Mouse (Mus musculus) hindbrain, embryonic 14.5 days (tissue): ENCODE data around the gene Cab39. TPM values are rescaled to one million over a fixed set of nuclear protein-coding genes. Genes with fewer than 3 reads are reported as not detected.
"Not testable (repeated sequence)": the region's sequence is repeated elsewhere in the genome, so short reads cannot be mapped to it uniquely, and the experiment has no call there.

Experiments
- ATAC-seq: fragments of 200-750 bp; cut with Nextera tagmentation; 2 replicates; pipeline ENCODE4 v1.8.0; 2017; ENCODE audit warnings: moderate number of reproducible peaks, mild to moderate bottlenecking, moderate TSS enrichment, moderate library complexity; ENCODE audit not compliant: low FRiP score
- DNase-seq: peaks from one replicate; pipeline ENCODE4 v3.0.0-alpha.2; 2015; ENCODE audit warnings: low spot score
- H3K27ac ChIP-seq: fragments of 300-500 bp; sonication (generic); 2 replicates; pipeline ENCODE4 v1.5.1; 2014; ENCODE audit warnings: mild to moderate bottlenecking, moderate library complexity
- H3K27me3 ChIP-seq: fragments of 300-500 bp; sonication (generic); 2 replicates; pipeline ENCODE4 v1.6.1; 2014; ENCODE audit warnings: mild to moderate bottlenecking, low read length, mixed read lengths; ENCODE audit not compliant: control insufficient read depth, insufficient read depth
- H3K36me3 ChIP-seq: fragments of 300-500 bp; sonication (generic); replicated peaks from 2 replicates; pipeline ENCODE4 v1.6.1; 2014; ENCODE audit not compliant: control insufficient read depth, insufficient read depth
- H3K4me1 ChIP-seq: fragments of 300-500 bp; sonication (generic); replicated peaks from 2 replicates; pipeline ENCODE4 v1.6.1; 2014; ENCODE audit warnings: antibody characterized with exemption, low read length, mixed read lengths; ENCODE audit not compliant: control insufficient read depth, insufficient read depth
- H3K4me2 ChIP-seq: fragments of 300-500 bp; sonication (generic); replicated peaks from 2 replicates; pipeline ENCODE4 v1.6.1; 2014; ENCODE audit warnings: mild to moderate bottlenecking, moderate library complexity
- H3K4me3 ChIP-seq: fragments of 300-500 bp; sonication (generic); replicated peaks from 2 replicates; pipeline ENCODE4 v1.5.1; 2014; ENCODE audit warnings: mild to moderate bottlenecking, low read length
- H3K9ac ChIP-seq: fragments of 300-500 bp; sonication (generic); 2 replicates; pipeline ENCODE4 v1.6.1; 2014
- H3K9me3 ChIP-seq: fragments of 300-500 bp; sonication (generic); 2 replicates; pipeline ENCODE4 v1.6.1; 2016; ENCODE audit warnings: low read length; ENCODE audit not compliant: control insufficient read depth
- WGBS: fragments of 180-500 bp; shearing (Covaris S2); extraction: QIAGEN DNeasy Blood & Tissue Kit; methylation state at CpG from one replicate; pipeline ENCODE4 v1.1.7; 2014; 5-methylcytosine and 5-hydroxymethylcytosine counted together
- polyA plus RNA-seq: library from polyadenylated mRNA; unstranded; fragments of >200 nt; fragmentation: Nextera tagmentation; extraction: Ambion mirVana; gene quantifications from 2 replicates; pipeline ENCODE4 v1.2.1, GENCODE M21; 2014

Gene Cab39
- polyA plus RNA-seq, 1 experiment from 2014 or later = 77.8 TPM

- Histone ChIP-seq H3K4me3 (no peak overlapping the region), H3K27me3 (no peaks in the 10 kb centered on the region), H3K9me3 (no peaks in the 10 kb centered on the region), H3K4me2 (no peak overlapping the region), H3K36me3 (no peaks in the 10 kb centered on the region), H3K9ac (no peak overlapping the region), H3K4me1 (0 out of 2 replicates have a peak, but pooled peaks cover 6% of the 10 kb centered on the region), H3K27ac (no peak overlapping the region)
- WGBS = 93% methylated on average over 8 of the region's 8 CpGs
- ATAC-seq (no peak), DNase-seq (no peak)
Observed at GRCm38 (mm10) chr1:85804551-85804950, 11.3 kb downstream of the Cab39 start.

DNA sequence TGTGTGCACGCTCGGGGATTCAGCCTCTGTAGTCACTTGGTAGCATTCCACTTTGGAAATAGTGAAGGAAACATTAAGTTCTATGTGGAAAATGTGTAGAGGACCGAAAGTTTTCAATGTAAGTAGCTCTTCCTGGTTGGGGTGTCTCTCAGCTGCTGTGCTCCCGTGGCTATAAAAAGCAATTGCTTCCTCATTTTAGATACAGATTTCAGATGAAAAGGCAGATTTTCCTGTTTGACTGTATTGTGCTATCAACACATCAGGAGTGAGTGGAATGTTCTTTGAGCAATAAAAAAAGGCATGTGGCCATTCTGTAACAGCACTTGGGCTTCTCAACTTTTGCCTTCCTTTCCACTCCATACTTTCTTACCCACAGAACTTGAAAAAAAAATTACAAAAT, 16.0 kb downstream of the Cab39 start:
- Histone ChIP-seq H3K9me3 (no peaks in the 10 kb centered on the region), H3K4me1 (peaks cover 3% of the 10 kb centered on the region; the same call in 1 of the 2 replicates), H3K36me3 (no peaks in the 10 kb centered on the region), H3K9ac (no peak overlapping the region), H3K27me3 (no peaks in the 10 kb centered on the region), H3K4me3 (no peak overlapping the region), H3K27ac (no peak overlapping the region), H3K4me2 (no peak overlapping the region)
- ATAC-seq (no peak), DNase-seq (no peak)
- WGBS = 74% methylated on average over 4 of the region's 4 CpGs

DNA sequence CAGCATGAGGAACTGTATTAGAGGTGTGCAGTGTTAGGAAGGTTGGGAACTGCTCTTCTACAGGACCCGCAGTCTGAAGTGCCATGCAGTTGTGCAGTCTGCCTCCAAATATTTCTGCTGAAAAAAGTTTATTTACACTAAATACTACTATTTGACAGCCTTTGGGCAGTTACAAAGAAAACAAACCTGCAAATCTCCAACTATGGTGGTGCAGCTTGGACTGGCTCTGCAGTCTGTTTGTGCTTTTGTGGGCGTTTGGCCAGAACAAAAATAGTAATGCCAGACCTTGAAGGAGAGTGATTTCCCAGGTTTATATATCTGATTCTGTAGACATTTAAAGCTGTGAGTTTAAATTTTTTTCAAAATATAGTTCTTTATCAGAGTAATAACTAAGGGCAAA, 17.1 kb downstream of the Cab39 start:
- no peak overlapping the region for H3K4me2 ChIP-seq
- H3K9me3 ChIP-seq = no peaks in the 10 kb centered on the region
- H3K36me3 ChIP-seq = no peaks in the 10 kb centered on the region
- H3K4me1 ChIP-seq = peaks cover 3% of the 10 kb centered on the region; the same call in 1 of the 2 replicates
- DNase-seq = no peak
- H3K9ac ChIP-seq = no peak overlapping the region
- no peak overlapping the region for H3K27ac ChIP-seq
- no peaks in the 10 kb centered on the region for H3K27me3 ChIP-seq
- no peak for ATAC-seq
- 87% methylated on average over 2 of the region's 2 CpGs for WGBS
- H3K4me3 ChIP-seq = no peak overlapping the region

- DNase-seq = no peak
- Histone ChIP-seq H3K4me1 (peaks cover 3% of the 10 kb centered on the region; the same call in 1 of the 2 replicates), H3K9ac (no peak overlapping the region), H3K27me3 (no peaks in the 10 kb centered on the region), H3K36me3 (no peaks in the 10 kb centered on the region), H3K9me3 (no peaks in the 10 kb centered on the region), H3K4me3 (no peak overlapping the region), H3K4me2 (no peak overlapping the region), H3K27ac (no peak overlapping the region)
- 99% methylated on average over 2 of the region's 2 CpGs for WGBS
- ATAC-seq = no peak
Observed at GRCm38 (mm10) chr1:85810787-85811186, 17.5 kb downstream of the Cab39 start.

GRCm38 (mm10) chr1:85814213-85814612, 21.0 kb downstream of the Cab39 start:
- H3K4me1 ChIP-seq, H3K9ac ChIP-seq, H3K4me2 ChIP-seq, H3K4me3 ChIP-seq, DNase-seq, H3K9me3 ChIP-seq, H3K27me3 ChIP-seq, H3K27ac ChIP-seq: not testable (repeated sequence)
- peak; percentile 37; the same call in 1 of the 2 replicates for ATAC-seq
- peaks cover 12% of the 10 kb centered on the region for H3K36me3 ChIP-seq

- 95% methylated on average over 6 of the region's 6 CpGs for WGBS
Observed at GRCm38 (mm10) chr1:85818121-85818520, 24.9 kb downstream of the Cab39 start.

DNA sequence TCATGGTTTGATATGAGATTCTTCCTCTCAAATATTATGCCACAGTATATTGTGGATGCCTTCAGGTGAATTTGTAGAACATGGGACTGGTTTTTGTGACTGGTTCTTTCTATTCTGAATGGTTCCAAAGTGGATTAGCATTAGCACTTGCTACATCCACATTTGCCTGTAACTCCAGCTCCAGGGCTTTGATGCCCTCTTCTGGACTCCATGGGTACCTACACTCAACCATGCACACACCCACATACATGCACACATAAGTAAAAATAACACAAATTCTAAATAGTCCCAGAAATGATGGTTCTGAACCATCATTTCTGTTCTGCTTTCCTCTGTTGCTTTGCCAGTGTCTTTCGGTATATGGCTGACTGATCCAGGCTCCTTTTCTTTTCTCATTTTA, 26.5 kb downstream of the Cab39 start:
- Histone ChIP-seq H3K27me3 (no peaks in the 10 kb centered on the region), H3K9ac (no peak overlapping the region), H3K4me1 (no peaks in the 10 kb centered on the region), H3K4me2 (no peak overlapping the region), H3K36me3 (peaks cover 35% of the 10 kb centered on the region), H3K27ac (no peak overlapping the region), H3K4me3 (no peak overlapping the region), H3K9me3 (no peaks in the 10 kb centered on the region)
- ATAC-seq = no peak
- 98% methylated on average over 1 of the region's 1 CpGs for WGBS
- no peak for DNase-seq

More at GRCm38 (mm10) chr1:85818121-85818520, 24.9 kb downstream of the Cab39 start:
- no peak for DNase-seq
- H3K27ac ChIP-seq = no peak overlapping the region
- no peak overlapping the region for H3K4me2 ChIP-seq
- no peak for ATAC-seq
- no peak overlapping the region for H3K9ac ChIP-seq
- H3K27me3 ChIP-seq = no peaks in the 10 kb centered on the region
- peaks cover 3% of the 10 kb centered on the region; the same call in 1 of the 2 replicates for H3K4me1 ChIP-seq
- peaks cover 32% of the 10 kb centered on the region for H3K36me3 ChIP-seq
- H3K4me3 ChIP-seq = no peak overlapping the region
- no peaks in the 10 kb centered on the region for H3K9me3 ChIP-seq

DNA sequence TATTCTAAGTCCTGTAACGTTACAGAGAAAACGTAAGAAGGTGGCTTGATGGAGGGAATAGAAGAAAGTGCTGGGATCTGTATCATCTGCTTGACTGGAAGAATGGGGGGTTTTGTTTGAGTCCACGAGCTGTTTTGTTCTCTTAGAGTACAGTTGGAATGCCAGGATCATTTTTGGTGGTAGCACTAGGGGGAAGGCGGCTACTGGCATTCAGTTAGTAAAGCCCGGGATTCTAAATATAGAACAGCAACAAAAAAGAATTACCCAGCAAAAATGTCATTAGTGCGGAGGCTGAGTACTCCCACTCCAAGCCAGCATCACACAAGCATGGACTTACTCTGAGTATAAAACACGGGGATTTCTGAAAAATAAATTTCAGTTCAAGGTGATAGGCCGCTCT, 29.0 kb downstream of the Cab39 start:
- WGBS = 89% methylated on average over 8 of the region's 8 CpGs
- ATAC-seq = no peak
- Histone ChIP-seq H3K27me3 (no peaks in the 10 kb centered on the region), H3K4me2 (no peak overlapping the region), H3K9ac (no peak overlapping the region), H3K4me1 (no peaks in the 10 kb centered on the region), H3K9me3 (no peaks in the 10 kb centered on the region), H3K4me3 (no peak overlapping the region), H3K36me3 (peaks cover 41% of the 10 kb centered on the region), H3K27ac (no peak overlapping the region)
- no peak for DNase-seq

- H3K36me3 ChIP-seq = peaks cover 34% of the 10 kb centered on the region
- ATAC-seq = no peak
- H3K27ac ChIP-seq = no peak overlapping the region
- no peak overlapping the region for H3K4me3 ChIP-seq
- H3K4me2 ChIP-seq = no peak overlapping the region
- 81% methylated on average over 3 of the region's 3 CpGs for WGBS
- H3K27me3 ChIP-seq = no peaks in the 10 kb centered on the region
- no peaks in the 10 kb centered on the region for H3K9me3 ChIP-seq
- H3K4me1 ChIP-seq = no peaks in the 10 kb centered on the region
- no peak overlapping the region for H3K9ac ChIP-seq
- DNase-seq = no peak
Observed at GRCm38 (mm10) chr1:85824905-85825304, 31.7 kb downstream of the Cab39 start.

DNA sequence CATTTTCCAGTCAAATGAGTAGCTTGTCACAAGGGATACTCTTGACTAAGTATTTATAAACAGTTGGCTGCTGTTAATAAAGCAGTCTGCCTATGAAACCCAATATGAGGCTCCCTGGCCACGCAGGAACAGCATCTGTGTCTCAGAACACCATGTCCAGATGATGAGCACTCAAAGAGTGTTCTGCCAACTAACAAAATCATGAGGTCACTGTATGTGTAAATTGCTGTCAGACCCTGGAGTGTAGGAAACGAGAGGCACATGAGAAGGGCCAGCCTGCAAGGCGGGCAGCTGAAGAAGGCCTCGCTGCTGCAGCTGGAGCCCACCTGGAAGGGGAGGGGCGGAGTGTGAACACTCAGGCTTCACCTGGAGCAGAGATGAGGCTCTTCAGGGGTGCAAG, 33.9 kb downstream of the Cab39 start:
- no peak for DNase-seq
- H3K4me1 ChIP-seq = no peaks in the 10 kb centered on the region
- H3K27me3 ChIP-seq = no peaks in the 10 kb centered on the region
- no peak overlapping the region for H3K27ac ChIP-seq
- WGBS = 85% methylated on average over 5 of the region's 5 CpGs
- H3K4me2 ChIP-seq = no peak overlapping the region
- no peak overlapping the region for H3K4me3 ChIP-seq
- peaks cover 28% of the 10 kb centered on the region for H3K36me3 ChIP-seq
- H3K9me3 ChIP-seq = no peaks in the 10 kb centered on the region
- no peak overlapping the region for H3K9ac ChIP-seq
- no peak for ATAC-seq
